Mouse (Mus musculus) monocyte, adult 5-6 weeks (primary cell): ENCODE data around the gene Epha5. TPM values are rescaled to one million over a fixed set of nuclear protein-coding genes. Genes with fewer than 3 reads are reported as not detected.

Experiments
- ATAC-seq: fragments of 153-309, 156-312 bp; replicated peaks from 2 replicates; pipeline ENCODE4 v1.8.0; 2017; ENCODE audit warnings: mild to moderate bottlenecking; ENCODE audit not compliant: low TSS enrichment, insufficient number of reproducible peaks, severe bottlenecking, poor library complexity, low FRiP score
- total RNA-seq: library from RNA; stranded (forward); fragments of 200-1000, 200-491, 200-594 nt; gene quantifications from 3 replicates; pipeline ENCODE4 v1.2.3, GENCODE M21; 2017

Gene Epha5
- total RNA-seq, 1 experiment from 2014 or later, result not detected

DNA sequence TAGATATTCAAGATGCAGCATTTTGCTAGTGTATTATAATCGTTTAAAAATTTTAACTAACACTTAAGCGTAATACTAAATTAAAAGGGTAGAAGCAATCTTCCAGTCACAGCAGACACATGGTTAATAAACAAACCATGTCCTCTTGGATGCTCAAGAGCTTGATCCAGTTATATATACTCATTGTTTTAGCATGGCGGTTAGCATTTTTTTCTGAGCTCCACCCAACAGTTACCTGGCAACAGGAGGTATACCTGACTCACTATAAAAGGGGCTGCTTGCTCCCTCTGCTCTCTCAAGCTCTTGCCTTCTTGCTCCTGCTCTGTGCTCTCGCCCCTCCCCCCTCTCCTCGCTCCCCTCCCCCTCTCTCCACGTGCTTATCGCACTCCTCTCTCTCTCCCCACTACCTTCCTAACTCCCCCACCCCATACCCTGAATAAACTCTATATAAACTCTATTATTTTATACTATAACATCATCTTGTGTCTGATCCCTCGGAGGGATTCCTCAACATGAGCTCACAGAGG, 98.3 kb downstream of the Epha5 start:
- no peak for ATAC-seq

DNA sequence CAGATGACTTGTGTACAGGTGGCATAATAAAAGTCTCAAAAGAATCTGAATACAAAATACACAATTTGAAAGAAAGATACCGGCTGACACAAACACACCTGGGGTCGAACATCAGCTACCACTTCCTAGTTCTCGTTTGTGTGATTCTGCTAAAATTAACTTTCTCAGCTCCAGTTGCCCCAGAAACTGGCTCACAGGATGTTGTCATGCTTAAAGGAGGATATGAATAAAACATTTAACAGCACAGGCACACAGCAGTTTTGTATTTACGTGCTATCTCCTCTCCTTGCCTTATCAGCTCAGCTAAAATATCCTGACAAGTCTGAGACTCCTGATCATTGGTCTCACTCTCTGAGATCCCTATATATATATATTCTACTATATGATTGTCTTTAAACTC, 99.3 kb downstream of the Epha5 start:
- ATAC-seq, result no peak

GRCm38 (mm10) chr5:84313619-84314018, 103.6 kb downstream of the Epha5 start:
- ATAC-seq, result no peak

DNA sequence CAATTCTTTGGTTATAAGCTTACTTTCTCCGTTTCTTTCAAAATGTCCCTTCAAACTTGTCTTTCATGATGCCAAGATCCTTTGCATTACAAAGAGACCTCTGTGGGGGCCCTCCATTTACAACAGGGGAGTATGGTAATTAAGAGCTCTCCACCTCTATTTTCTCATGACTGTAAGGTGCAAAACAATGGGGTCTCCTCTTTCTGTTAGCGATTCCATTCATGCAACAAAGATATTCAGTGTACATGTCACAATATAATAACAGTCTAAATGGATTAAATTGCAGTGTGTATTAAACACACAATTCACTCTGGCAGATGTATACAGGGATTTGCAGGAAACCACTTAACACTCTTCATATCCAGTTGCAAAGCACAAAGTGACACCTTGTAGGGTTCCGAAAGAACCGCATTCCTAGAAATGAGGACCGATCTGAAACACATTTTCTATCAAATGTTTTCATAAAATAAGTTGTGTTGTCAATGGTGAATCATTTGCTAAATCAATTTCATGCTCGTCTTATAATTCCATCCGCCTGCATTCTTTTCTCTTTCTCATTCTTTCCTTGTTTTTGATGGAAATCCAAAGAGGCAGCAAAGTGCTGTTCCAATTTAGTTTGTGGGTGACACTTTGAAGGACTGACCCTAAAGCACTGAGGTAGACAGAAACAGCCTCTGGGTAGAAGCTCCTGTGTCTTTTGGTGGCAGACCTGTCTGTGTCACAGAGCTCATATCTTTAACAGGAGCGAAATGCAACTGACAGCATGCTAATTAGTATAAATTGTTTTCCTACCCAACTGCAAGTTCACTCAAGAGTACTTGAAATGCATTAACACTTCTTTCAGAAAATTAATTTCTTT, 118.1 kb downstream of the Epha5 start:
- ATAC-seq, result no peak

DNA sequence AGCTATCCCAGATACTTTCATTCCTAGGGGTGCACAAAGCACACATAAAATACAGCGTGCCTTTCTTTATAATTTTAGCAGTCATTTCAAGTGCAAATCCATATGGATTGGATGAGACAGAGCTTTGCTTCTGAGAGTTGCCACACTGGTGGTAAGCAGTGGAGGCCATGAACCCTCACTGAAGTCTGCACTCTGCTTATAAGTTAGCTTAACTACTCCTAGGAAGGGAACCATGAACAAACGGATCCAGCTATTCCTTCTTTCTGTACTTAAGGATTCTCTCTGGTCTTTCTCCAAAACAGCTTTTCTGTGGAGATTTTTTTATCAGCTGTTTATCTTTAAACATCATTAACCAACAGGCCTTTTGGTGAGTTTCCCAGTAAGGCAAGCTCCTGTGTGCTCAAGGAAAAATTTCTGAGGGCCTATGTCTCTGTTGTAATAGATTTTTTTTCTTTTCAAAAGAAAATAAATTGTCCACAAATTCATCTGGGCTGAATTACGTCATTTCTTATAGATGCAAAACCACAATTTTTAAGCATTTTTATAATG, 127.7 kb downstream of the Epha5 start:
- ATAC-seq, result no peak

- ATAC-seq, result no peak
These were observed 135.7 kb downstream of the Epha5 start for GRCm38 (mm10) chr5:84281290-84282017.

DNA sequence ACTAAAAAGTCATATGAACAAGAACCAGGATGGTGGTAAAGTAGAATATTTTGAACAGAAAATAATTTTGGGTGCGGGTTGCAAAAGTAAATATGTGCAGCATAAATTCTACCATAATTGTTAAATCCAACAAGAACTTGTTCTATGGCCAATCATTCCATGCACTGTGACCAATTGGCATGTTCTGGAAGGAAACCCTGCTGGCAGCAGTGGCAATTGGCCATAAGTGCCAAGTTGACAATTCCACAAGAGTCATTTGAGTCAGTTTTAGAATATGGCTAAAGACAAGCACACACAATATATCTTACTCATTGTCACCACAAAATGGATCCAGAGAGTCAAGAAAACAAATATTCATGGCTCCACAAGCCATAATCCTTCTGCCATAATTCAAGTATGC, 140.2 kb downstream of the Epha5 start:
- ATAC-seq, result no peak

DNA sequence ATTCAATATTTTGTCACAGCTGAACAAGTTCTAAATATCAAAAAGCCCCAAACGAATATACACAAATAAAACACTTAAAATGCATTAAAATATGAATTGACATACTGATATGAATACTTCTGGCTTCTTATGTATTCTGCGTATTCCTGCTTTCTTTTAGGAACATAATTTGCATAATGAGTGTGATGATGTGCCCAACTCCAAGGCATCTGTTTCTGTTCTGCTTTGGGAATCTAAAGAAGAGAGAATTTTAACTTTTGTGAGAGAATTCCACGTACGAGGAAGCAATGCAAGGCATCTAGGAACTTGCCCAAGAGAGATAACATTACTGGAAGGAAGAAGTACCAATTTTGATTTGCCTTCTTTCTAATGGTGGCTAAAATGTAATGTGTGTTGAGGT, 151.8 kb downstream of the Epha5 start:
- no peak for ATAC-seq

GRCm38 (mm10) chr5:84263999-84264398, 153.2 kb downstream of the Epha5 start:
- ATAC-seq, result no peak

DNA sequence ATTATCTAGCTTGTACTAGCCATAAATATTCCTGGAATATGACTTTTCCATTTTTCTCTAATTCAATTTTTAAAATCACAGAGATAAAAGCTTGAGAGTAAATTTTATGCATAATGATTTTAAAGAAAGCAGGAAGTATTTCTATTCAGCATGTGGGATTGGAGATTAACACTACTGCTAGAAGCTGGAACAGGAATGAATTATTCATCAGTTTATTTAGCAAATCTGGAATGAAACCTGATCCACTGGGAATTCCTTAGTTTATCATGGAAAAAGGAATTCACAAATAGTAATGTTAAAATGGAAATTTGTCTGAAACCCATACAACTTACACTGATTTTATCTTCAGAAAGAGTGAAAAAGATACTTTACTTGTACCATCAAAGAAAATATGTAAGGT, 187.2 kb downstream of the Epha5 start:
- ATAC-seq, result no peak

GRCm38 (mm10) chr5:84208609-84209008, 208.6 kb downstream of the Epha5 start:
- no peak for ATAC-seq

- ATAC-seq, result no peak
These were observed 223.8 kb downstream of the Epha5 start for GRCm38 (mm10) chr5:84193348-84193747.

- ATAC-seq, result no peak
These were observed 233.0 kb downstream of the Epha5 start for GRCm38 (mm10) chr5:84184189-84184588.

GRCm38 (mm10) chr5:84153095-84153494, 264.1 kb downstream of the Epha5 start:
- ATAC-seq, result no peak

DNA sequence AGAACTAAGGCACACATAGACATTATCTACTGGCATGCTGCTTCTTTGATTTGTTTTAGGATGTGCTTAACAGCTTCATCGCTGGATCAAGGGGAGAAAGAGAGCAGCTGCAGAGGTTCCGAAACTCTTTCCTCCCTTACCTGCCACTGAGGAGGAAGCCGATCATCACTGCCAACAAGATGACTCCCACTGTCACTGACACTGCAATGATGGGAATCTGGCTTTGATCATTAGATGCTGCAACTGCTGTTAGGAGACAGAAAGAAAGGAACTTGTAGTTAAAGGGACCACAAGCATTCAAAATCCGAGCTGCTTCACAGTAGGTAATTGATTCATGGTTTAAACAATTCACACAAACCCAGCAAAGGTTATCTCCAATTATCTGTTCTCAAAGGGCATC, 275.0 kb downstream of the Epha5 start:
- no peak for ATAC-seq

DNA sequence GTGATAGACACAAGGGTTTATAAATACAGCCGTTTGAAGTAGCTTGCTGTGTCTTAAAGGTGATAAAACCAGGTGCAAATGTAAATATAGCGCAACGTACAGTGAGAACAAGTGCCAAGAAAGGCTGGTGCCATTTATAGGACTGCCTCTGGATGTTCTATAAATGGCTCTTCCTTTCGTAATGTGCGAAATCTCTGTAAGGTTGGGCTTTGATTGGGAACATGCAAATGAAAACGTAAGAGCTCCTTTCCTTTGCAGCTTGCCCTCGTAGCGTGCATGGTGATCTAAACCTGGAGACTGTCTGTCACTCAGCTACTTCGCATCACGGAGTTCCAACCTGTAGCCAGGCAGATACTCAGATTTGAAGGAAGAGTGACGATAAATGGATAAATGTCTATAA, 321.2 kb downstream of the Epha5 start:
- no peak for ATAC-seq

GRCm38 (mm10) chr5:84081321-84081720, 335.9 kb downstream of the Epha5 start:
- no peak for ATAC-seq

DNA sequence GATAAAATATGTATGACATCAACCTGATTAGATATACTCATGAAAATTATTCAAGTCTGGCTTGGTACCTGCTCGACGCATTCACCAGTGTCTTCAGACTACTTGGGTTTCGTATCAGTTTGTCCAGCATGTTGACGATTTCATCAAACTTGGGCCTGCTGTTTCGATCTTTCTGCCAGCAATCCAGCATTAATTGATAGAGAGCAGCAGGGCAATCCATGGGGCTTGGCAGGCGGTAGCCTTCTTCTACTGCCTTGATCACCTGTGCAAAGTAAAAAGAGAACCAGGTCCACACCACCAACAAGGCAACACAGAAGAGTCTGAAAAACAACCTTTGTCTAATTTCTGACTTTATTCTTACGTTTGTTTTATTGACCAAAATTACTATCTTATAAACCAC, 346.2 kb downstream of the Epha5 start:
- no peak for ATAC-seq

DNA sequence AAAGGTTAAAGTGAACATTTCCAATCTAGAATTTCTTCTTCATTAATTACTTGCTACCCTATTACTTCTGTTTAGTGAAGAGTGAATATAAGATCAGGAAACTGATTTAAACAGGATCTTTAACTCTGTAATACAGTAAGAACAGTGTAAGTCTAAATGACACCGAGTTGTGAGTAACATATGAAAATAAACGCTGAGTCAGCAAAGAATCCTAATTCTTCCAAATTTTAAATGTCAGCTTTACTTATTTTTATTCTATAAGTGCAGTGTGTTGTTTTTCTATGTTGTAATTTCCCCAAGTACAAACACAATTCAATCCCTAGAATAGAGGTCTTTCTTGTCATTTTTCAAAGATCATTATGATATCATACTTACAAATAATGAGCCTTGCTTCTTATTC, 363.3 kb downstream of the Epha5 start:
- ATAC-seq, result no peak
